Mouse (Mus musculus): ENCODE measurements around the gene Hspa12a.

GRCm38 (mm10) chr19:58910941-58911368, 32.5 kb downstream of the Hspa12a start:
- TF ChIP-seq CTCF (IDR thresholded peaks at IDR 0.05; ENCODE audit: extremely low read depth, insufficient read depth, insufficient read length, insufficient replicate concordance) (no peak), POLR2A (IDR thresholded peaks at IDR 0.05; ENCODE audit: low read depth, low read length) (no peak)

All from spleen, adult 2 months (tissue).